Mouse (Mus musculus) urinary bladder, postnatal 25 days (tissue): ENCODE results near the gene Kalrn.
A peak's percentile ranks its signal among the peaks of the same experiment; 100 is the strongest.

Experiments
- DNase-seq: peaks from one replicate; pipeline ENCODE4 v3.0.0; 2022; ENCODE audit warnings: low spot score

Kalrn gene

DNA sequence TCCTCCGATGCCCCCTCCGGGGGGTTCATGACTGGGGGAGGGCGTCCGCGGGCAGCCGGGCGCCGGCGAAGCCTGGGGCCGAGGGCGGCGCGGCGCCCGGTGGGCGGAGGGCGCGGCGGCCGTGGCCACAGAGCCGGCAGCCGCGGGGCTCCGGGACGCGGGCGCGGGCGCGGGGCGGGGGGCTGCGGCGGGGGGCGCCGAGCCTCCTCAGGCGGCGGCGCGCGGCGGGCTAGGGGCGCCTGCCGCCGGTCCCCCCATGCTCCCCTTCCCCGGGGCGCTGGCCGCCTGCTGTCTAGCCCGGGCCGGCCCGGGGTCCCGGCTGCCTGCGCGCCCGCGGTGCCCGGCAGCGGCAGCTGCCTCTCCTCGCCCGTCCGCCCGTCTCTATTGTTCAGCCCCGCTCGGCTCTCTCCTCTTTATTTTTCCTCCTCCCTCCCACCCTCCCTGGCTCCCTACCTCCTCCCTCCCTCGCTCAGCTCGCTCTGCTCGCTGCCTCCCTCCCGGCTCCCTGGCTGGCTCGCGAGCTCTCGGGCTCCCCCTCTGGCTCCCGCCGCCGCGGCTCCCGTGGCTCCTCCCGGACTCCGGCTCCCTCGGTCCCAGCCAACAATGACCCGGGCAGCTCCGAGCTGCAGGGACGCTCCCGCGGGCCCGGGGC, at the start of gene Kalrn:
Gene Kalrn (minus strand): TSS at position 382 of the 652 bp plus-strand sequence.
- DNase-seq = peak; percentile 87

GRCm38 (mm10) chr16:34614021-34614420, 40.7 kb upstream of the Kalrn start:
- DNase-seq = no peak

- DNase-seq = no peak
Measured at GRCm38 (mm10) chr16:34610137-34610536, 36.8 kb upstream of the Kalrn start.

DNA sequence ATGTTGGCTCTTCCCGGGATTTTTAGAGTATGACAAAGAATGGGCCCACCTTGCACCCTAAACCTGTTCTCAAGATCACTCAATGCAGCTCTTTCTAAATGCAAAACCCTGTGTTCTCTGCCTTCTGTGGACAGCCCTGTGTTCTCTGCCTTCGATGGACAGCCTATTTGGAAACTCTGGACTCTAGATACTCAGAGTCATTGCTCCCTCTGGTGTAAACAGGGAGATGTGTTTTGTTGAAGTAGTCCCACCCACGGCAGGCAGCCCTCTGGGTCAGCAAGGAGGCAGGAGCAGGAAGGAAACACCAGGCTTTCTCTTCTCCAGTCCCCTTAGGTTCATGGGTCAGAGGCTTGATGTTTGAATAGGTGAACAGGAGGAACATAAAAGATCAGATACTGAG, 32.3 kb upstream of the Kalrn start:
- no peak for DNase-seq

DNA sequence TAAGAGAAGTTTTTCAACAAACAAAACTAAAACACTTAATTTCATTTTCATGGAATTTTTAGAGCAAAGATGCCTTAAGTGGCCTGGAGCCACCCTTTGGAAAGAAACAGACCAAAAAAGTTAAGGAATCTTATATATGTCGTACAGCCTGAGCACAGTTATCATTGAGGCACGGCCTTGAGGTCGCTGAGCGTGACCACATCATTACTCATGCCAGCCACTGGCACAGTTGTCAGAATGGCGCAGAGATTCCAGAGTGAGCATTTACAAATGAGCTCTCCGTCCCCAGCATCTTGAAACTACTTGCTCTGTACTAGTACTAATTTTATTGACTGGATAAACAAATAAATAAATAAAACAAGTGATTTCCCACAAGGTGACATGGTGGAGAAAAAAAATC, 30.5 kb upstream of the Kalrn start:
- DNase-seq = no peak

DNA sequence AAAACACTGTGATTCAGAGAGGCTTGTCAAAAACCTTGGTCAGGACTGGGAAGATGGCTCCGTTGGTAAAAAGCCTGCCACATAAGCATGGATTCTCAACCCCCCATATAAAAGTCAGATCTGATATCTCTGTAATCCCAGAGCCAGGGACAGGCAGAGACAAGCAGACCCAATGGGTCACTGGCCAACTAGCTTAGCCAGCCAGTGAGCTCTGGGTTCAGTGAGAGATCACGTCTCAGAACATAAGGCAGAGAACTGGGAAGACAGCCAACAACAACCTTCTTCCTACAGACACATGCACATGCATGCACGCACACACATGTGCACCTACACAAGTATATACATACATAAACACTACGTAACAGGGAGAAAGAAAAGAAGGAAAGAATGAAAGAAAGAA, 29.7 kb upstream of the Kalrn start:
- no peak for DNase-seq

GRCm38 (mm10) chr16:34601954-34602353, 28.6 kb upstream of the Kalrn start:
- DNase-seq = no peak

- DNase-seq = no peak
Measured at GRCm38 (mm10) chr16:34595294-34595693, 22.0 kb upstream of the Kalrn start.

GRCm38 (mm10) chr16:34594597-34595262, 21.4 kb upstream of the Kalrn start:
- DNase-seq = no peak

DNA sequence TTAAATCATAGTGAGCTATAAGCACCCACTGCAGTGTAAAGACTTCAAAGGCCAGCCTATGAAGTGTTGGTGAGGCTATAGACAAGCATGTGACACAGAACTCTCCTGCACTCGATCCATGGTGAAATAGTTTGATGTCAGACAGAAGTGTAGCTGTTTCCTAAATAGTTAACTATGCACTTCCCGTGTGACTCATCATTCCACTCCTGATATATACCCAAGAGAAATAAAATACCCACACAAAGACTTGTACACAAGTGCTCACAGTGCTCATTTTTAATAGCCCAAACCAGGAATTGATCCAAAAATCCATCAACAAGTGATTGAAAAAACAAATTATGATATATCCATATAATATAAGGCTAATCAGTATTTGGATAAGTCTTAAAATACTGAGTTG, 19.4 kb upstream of the Kalrn start:
- no peak for DNase-seq

DNA sequence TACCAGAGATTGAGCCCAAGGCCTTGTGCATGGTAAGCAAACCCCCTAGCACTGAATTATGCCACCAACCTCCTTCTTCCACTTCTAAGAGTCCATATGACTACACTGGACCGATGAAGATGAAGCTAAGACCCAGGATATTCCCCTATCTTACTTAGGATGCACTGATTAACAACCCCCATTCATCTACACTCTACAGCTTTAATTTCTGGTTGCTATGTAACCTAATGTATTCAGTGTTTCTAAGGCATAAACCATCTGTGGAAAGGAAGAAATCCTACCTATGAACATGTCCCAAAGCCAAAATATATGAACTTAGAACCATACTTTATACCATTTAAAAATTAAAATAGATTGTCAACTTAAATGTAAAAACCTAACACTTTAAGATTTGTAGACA, 18.6 kb upstream of the Kalrn start:
- DNase-seq = no peak

DNA sequence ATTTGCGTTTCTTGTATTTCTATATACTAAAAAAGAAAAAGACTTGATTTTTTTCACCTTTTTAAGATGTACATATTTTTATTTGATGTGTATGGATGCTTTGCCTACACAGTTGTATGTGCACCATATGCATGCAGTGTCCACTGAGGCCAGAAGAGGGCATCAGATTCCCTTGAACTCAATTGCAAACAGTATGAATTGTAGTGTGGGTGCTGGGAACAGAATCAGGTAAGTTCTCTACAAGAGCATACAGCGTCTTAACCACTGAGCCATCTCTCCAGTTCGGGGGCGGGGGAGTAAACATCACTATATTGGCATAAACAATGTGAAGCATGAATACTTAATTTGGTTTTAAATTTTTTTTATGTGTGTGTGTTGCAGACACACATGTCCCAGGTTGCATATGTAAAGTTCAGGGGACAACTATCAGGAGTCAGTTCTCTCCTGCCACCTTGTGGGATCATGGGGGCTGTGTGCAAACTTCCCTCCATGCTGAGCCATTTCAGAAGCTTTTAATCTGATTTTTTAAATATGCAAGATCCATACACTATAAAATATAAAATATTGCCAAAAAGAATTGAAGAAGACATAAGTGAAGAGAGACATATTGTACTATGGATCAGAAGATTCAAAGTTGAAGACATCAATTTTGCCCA, 6.5 kb upstream of the Kalrn start:
- no peak for DNase-seq

GRCm38 (mm10) chr16:34573856-34574491, 642 bp upstream of the Kalrn start:
- no peak for DNase-seq

DNA sequence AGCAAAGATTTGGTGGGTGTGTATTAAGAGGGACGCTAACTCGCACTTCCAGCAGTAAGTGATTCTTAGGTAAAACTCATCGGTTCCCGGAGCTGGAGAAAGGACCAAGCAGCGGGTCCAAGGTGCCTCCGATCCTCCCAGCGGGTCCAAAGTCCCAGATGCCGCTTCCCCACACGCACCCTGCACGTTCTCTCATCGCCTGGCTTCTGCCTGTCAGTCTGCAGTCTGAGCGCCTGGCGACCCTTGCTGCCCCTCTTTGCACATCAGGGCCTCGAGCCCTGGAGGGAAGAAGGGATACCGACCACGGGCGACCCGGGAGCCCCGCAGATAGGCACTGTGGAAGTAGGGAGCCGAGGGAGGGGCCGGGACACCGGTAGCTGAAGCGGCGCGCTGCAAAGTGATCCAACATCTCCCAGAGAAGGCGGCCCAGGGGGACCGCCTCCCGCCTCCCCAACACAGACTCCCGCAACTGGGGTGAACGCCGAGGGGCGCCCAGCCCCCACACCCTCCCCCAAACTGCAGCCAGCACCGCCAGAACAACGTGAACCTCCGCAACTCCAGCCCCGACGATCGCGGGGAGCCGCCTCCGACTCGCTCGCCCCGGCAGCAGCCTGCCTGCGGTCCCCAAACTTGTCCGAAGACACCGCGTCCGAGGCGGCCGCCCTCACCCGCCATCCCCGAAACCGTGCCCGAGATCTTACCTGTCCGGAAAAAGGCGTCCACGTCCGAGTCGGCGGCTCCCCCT, 754 bp downstream of the Kalrn start:
- peak; percentile 26 for DNase-seq

GRCm38 (mm10) chr16:34571931-34572405, 1.4 kb downstream of the Kalrn start:
- no peak for DNase-seq

DNA sequence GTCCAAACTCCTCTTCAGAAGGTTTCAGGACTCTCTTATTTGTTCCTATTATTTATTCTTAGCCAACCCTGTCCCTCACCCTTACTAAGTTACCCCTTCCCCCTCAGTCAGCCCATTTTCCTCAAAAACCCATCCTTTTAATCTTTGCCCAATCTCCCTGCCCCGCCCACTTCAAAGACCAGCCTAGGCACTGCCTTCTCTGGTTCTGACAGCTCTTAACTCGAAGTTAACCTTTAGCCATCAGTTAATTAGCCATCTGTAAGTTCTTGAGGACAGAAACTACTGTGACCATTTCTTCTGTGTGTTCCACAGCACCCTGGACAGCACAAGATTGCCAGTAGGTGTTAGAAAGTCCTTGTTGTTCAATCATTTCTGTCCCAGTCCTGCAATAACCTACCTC, 3.4 kb downstream of the Kalrn start:
- DNase-seq = no peak

DNA sequence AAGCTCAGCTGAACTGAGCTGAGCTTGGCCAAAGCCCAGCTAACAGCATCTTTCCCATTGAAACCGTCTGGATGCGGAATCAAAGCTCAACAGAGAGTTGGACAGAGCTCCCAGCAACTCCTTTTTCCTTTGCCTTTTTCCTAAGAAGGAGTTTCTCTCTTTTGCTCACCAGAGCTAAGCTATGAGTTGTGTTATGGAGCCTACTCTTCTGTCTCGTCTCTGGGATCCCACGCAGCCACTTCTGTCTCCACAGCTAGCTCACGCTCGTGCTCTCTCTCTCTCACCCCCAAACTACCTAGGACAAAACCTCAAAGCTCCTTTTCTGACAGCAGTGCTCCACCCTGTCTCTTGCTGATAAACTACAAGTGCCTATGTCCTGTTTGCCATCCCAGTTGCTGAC, 4.5 kb downstream of the Kalrn start:
- no peak for DNase-seq

DNA sequence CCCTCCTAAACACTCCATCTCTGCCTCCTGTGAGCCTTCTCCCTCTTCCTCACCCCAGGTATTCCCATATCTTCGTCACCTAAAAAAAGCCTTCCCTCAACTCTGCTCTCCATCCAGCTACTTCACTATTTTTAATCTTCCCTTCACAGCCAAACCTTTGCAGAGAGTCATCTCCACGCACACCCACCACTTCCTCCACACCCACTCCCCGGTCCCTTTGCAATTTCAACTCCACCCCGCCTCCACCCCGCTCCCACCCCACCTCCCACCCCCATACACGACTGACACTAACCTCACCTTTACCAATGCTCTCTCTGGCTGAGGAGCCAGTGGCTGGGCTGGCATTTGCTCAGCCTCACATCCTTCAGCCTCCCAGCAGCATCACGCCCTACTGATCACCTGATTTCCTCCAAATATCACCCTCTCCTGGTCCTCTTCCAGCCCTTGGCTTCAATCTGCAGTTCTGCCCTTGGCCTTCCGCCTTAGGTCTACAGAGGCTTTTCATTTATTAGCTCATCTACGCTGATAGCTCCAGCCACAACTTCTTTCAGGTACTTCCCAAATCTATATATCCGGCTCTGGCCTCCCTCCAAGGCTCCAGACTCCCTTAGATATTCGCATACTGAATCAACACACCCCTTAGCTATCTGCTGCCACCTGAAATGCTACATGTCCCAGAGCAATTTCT, 9.6 kb downstream of the Kalrn start:
- DNase-seq = no peak

DNA sequence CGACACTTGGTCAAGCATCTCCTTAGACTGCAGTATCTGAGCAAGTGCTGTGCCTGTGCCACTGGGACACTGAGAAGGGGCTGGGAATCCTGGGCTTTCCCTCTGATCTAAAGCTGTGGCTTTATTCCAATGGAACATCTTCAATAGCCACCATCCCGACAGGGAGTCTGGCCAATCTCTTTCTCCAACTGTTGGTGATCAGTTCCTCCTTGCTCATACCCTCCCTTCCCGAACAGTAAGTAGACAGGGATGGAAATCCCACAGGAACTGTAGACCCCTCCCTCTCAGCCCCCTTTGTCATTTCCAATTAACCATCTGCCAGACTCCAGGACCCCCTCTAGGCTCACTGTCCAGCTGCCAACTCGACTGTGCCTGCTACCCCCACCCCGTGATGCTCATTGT, 11.6 kb downstream of the Kalrn start:
- DNase-seq = no peak

DNA sequence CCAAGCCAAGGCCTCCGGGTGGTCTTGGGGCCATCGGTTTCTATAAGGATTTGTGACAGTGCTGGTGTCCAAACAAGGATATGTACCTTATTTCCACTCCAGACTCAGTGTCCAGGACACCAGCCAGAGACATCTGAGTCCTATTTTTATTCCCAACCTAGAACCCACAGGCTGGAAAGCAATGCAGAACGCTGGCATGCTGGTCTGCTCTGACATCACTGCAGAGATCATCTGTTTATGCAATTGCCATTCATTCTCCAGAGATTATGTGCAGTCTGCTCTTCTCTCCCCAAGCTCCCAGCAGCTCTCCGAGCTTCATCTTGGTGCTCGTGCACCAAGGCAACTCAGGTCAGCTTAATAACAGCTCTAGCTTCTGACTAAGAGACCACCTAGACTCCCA, 12.5 kb downstream of the Kalrn start:
- no peak for DNase-seq

- DNase-seq = no peak
Measured at GRCm38 (mm10) chr16:34560411-34560810, 12.9 kb downstream of the Kalrn start.

DNA sequence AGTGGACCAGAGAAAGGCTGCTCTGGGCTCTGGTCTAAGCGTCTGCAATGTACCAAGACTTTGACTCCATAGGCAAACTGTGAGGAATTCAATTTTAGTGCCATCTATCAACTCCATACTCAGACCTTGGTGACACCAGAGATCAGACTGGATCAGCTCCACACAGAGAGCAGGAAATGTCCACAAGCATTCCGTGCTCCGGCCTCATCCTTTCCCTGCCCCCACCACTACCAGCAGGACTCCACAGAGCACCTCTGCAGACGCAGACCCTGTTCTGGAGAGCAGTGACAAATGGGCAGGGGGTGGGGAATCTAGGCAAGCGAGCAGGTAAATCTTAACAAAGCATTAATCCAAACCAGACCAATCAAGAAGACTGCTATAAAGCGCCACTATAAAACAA, 15.4 kb downstream of the Kalrn start:
- no peak for DNase-seq
